Mouse (Mus musculus): ENCODE measurements around the gene Tymp. TPM values are rescaled to one million over a fixed set of nuclear protein-coding genes. Genes with fewer than 3 reads are reported as not detected.

The Tymp gene
- 1.3 TPM in 2 replicates for polyA plus RNA-seq (2015; fragmentation: Nextera tagmentation; extraction: Ambion mirVana)

DNA sequence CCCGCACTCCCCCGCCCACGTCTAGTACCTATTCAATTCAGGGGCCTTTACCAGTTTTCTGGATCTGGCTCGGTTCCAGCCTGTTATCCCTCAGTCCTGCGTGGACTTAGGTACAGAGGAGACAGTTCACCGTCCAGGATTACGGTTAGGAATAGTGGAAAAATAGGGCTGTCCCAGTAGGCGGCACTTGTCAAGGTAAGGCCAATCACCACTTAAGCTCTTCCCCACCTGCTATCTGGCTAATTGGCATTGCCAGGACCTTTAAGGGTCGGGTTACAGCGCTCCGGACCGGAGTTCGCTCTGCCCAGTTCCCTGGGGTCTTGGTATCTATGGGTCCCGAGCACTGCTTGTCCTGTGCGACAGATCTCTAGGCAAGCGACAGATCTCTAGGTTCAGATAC lies at the start of gene Tymp:
Tymp (minus strand) TSS at position 83 of the 400 bp plus-strand sequence.
- H3K4me1 ChIP-seq: peaks cover 42% of the 10 kb centered on the region
- peaks cover 65% of the 10 kb centered on the region for H3K27me3 ChIP-seq
- H3K9me3 ChIP-seq: no peaks in the 10 kb centered on the region
- peak within 1 kb of the TSS; percentile 76 for H3K4me2 ChIP-seq (replicated peaks)
- no peak within 1 kb of the TSS for H3K27ac ChIP-seq
- WGBS: 12% methylated on average over 16 of the region's 16 CpGs
- ATAC-seq (ENCODE audit: low FRiP score, low read depth): no peak
- peaks cover 8% of the 10 kb centered on the region for H3K36me3 ChIP-seq
- peak within 1 kb of the TSS; percentile 19; the same call in 1 of the 2 replicates for H3K9ac ChIP-seq
- H3K4me3 ChIP-seq: no peak within 1 kb of the TSS; the same call in 1 of the 2 replicates

GRCm38 (mm10) chr15:89425711-89426121 lies 48.9 kb upstream of the Tymp start, which contains the start of gene Cpt1b:
Cpt1b (minus strand) TSS chr15:89425863.
- H3K9ac ChIP-seq: peak within 1 kb of the TSS; percentile 31; the same call in 1 of the 2 replicates
- WGBS: 27% methylated on average over 6 of the region's 6 CpGs
- H3K4me2 ChIP-seq (replicated peaks): peak within 1 kb of the TSS; percentile 28; the same call in 1 of the 2 replicates
- no peak within 1 kb of the TSS for H3K27ac ChIP-seq
- H3K27me3 ChIP-seq: no peaks in the 10 kb centered on the region
- H3K4me3 ChIP-seq: no peak within 1 kb of the TSS
- H3K36me3 ChIP-seq: peaks cover 26% of the 10 kb centered on the region
- no peak for ATAC-seq (ENCODE audit: low FRiP score, low read depth)
- H3K4me1 ChIP-seq: peaks cover 22% of the 10 kb centered on the region
- H3K9me3 ChIP-seq: no peaks in the 10 kb centered on the region

DNA sequence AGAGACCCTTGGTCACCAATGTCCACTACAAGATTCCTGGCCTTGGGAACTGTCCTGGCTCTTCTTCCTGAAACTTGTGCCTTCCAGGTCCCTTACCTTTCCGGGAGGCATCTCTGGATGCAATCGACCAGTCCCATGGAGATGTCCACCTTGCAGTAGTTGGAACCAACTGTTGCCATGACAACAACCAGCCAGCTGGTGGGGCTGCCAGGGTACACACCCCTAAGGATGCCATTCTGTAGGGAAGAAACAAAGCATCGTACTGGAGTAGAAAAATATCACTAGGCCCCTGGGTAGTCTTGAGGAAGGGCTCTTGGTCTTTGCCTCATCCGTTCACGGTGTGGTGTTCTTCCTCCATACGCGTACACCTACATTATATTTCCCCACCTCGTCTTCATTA lies 47.8 kb upstream of the Tymp start:
- no peaks in the 10 kb centered on the region for H3K9me3 ChIP-seq
- 83% methylated on average over 8 of the region's 8 CpGs for WGBS
- H3K27ac ChIP-seq: no peak overlapping the region
- peaks cover 17% of the 10 kb centered on the region for H3K4me1 ChIP-seq
- no peak overlapping the region for H3K9ac ChIP-seq
- no peak overlapping the region for H3K4me2 ChIP-seq (replicated peaks)
- H3K4me3 ChIP-seq: no peak overlapping the region
- peaks cover 35% of the 10 kb centered on the region for H3K36me3 ChIP-seq
- ATAC-seq (ENCODE audit: low FRiP score, low read depth): no peak
- no peaks in the 10 kb centered on the region for H3K27me3 ChIP-seq

DNA sequence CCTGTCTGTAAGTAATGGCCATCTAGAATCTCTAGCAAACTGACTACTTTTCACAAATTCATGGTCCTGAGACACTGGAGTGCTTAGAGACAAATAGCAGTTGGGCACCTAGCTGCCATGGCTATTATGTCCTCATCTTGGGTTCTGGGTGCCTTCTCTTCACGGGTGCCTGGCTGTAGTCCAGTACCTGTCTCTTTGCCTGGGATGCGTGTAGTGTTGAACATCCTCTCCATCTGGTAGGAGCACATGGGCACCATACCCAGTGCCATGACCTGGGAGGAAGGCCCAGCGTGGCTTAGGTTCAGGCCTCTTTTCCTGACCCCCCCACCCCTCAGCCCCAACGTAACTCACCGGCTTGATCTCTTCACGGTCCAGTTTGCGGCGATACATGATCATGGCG lies 45.1 kb upstream of the Tymp start:
- H3K9ac ChIP-seq: no peak overlapping the region
- H3K4me3 ChIP-seq: no peak overlapping the region
- H3K27ac ChIP-seq: no peak overlapping the region
- no peaks in the 10 kb centered on the region for H3K27me3 ChIP-seq
- peaks cover 7% of the 10 kb centered on the region for H3K4me1 ChIP-seq
- H3K9me3 ChIP-seq: no peaks in the 10 kb centered on the region
- H3K36me3 ChIP-seq: peaks cover 32% of the 10 kb centered on the region
- WGBS: 94% methylated on average over 9 of the region's 9 CpGs
- H3K4me2 ChIP-seq (replicated peaks): no peak overlapping the region
- ATAC-seq (ENCODE audit: low FRiP score, low read depth): no peak

GRCm38 (mm10) chr15:89415282-89415681 lies 38.4 kb upstream of the Tymp start:
- no peaks in the 10 kb centered on the region for H3K27me3 ChIP-seq
- 89% methylated on average over 8 of the region's 8 CpGs for WGBS
- no peak overlapping the region for H3K27ac ChIP-seq
- no peaks in the 10 kb centered on the region for H3K4me1 ChIP-seq
- no peak overlapping the region for H3K4me2 ChIP-seq (replicated peaks)
- H3K4me3 ChIP-seq: no peak overlapping the region
- no peaks in the 10 kb centered on the region for H3K9me3 ChIP-seq
- H3K36me3 ChIP-seq: peaks cover 18% of the 10 kb centered on the region
- no peak overlapping the region for H3K9ac ChIP-seq
- no peak for ATAC-seq (ENCODE audit: low FRiP score, low read depth)

- H3K27me3 ChIP-seq: no peaks in the 10 kb centered on the region
- peaks cover 15% of the 10 kb centered on the region; the same call in 1 of the 2 replicates for H3K9me3 ChIP-seq
- H3K4me1 ChIP-seq: no peaks in the 10 kb centered on the region
- no peak within 1 kb of the TSS for H3K4me3 ChIP-seq
- H3K27ac ChIP-seq: no peak within 1 kb of the TSS
- WGBS: 82% methylated on average over 20 of the region's 24 CpGs
- H3K9ac ChIP-seq: no peak within 1 kb of the TSS
- no peak within 1 kb of the TSS for H3K4me2 ChIP-seq (replicated peaks)
- ATAC-seq (ENCODE audit: low FRiP score, low read depth): no peak
- H3K36me3 ChIP-seq: no peaks in the 10 kb centered on the region
Measured at GRCm38 (mm10) chr15:89410118-89410517, 33.3 kb upstream of the Tymp start, which contains the start of gene Syce3. Syce3 (minus strand) TSS chr15:89410503.

DNA sequence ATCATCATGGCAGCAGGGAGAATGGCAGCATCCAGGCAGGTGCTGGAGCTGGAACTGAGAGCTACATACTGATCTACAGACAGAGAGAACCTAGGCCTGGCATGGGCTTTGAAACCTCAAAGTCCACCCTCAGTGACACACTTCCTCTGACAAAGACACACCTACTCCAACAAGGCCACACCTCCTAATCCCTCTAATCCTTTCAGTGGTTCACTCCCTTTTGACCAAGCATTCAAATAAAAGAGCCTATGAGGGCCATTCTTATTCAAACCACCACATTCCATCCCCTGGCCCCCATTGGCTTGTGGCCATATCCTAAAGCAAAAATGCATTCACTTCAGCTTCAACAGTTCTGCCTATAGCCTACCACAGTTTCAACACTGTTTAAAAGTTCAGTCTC lies 29.9 kb upstream of the Tymp start:
- Histone ChIP-seq H3K36me3 (no peaks in the 10 kb centered on the region), H3K9ac (no peak overlapping the region), H3K27ac (no peak overlapping the region), H3K4me3 (no peak overlapping the region), H3K4me1 (no peaks in the 10 kb centered on the region), H3K4me2 (replicated peaks) (no peak overlapping the region), H3K27me3 (no peaks in the 10 kb centered on the region), H3K9me3 (peaks cover 15% of the 10 kb centered on the region; the same call in 1 of the 2 replicates)
- no peak for ATAC-seq (ENCODE audit: low FRiP score, low read depth)

DNA sequence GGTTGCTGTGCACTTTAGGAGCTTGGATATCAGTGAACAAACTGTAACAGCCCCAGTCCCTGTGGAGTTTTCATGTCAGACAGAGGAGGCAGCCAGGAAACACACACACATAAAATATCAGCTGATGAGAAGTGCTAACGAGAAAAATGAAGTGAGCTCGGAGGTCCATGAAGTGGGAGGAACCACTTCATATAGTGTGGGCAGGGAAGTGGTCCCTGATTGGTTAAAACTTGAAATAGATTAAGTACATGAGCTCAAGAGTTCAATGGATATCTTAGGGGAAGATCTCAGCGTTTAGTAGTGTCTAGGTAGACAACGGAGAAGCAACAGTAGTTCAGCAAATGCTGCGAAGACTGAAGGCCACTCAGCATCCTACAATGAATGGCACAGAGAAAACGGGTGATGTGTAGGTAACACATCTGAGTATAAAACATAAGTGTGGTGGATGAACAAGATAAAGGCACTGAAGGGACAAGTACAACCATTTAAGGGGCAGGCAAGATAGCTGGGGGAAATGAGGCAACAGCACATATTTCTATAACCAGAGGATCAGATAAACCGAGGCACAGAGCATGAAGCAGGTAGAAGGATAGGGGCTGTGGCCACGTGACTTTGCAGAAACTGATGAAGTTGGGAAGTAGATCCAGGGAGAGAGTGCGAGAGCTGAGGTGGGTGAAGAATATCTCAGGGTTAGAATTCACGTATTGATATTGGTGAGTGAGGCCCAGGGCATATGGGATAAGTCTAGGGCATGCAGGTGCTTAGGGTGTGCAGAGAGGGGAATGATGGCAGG lies 28.2 kb upstream of the Tymp start:
- WGBS: 78% methylated on average over 10 of the region's 10 CpGs
- no peak for ATAC-seq (ENCODE audit: low FRiP score, low read depth)
- H3K36me3 ChIP-seq: no peaks in the 10 kb centered on the region

GRCm38 (mm10) chr15:89402471-89402870 lies 25.6 kb upstream of the Tymp start:
- 73% methylated on average over 1 of the region's 1 CpGs for WGBS
- no peak for ATAC-seq (ENCODE audit: low FRiP score, low read depth)
- Histone ChIP-seq H3K27me3 (no peaks in the 10 kb centered on the region), H3K36me3 (no peaks in the 10 kb centered on the region), H3K4me3 (no peak overlapping the region), H3K27ac (no peak overlapping the region), H3K4me1 (no peaks in the 10 kb centered on the region), H3K9me3 (peaks cover 9% of the 10 kb centered on the region; the same call in 1 of the 2 replicates), H3K4me2 (replicated peaks) (no peak overlapping the region), H3K9ac (no peak overlapping the region)

More for the DNA sequence above, 28.2 kb upstream of the Tymp start:
- H3K9me3 ChIP-seq: peaks cover 15% of the 10 kb centered on the region; the same call in 1 of the 2 replicates
- no peak overlapping the region for H3K27ac ChIP-seq
- no peak overlapping the region for H3K4me2 ChIP-seq (replicated peaks)
- H3K4me1 ChIP-seq: no peaks in the 10 kb centered on the region
- no peak overlapping the region for H3K9ac ChIP-seq
- no peaks in the 10 kb centered on the region for H3K27me3 ChIP-seq
- no peak overlapping the region for H3K4me3 ChIP-seq

- no peaks in the 10 kb centered on the region for H3K4me1 ChIP-seq
- no peak overlapping the region for H3K9ac ChIP-seq
- no peak overlapping the region for H3K4me2 ChIP-seq (replicated peaks)
- ATAC-seq (ENCODE audit: low FRiP score, low read depth): no peak
- no peak overlapping the region for H3K27ac ChIP-seq
- H3K27me3 ChIP-seq: no peaks in the 10 kb centered on the region
- H3K4me3 ChIP-seq: no peak overlapping the region
- 62% methylated on average over 1 of the region's 1 CpGs for WGBS
- H3K9me3 ChIP-seq: no peaks in the 10 kb centered on the region
- H3K36me3 ChIP-seq: no peaks in the 10 kb centered on the region
Measured at GRCm38 (mm10) chr15:89399716-89400115, 22.9 kb upstream of the Tymp start.

- Histone ChIP-seq H3K4me3 (no peak overlapping the region), H3K4me1 (no peaks in the 10 kb centered on the region), H3K9me3 (no peaks in the 10 kb centered on the region), H3K9ac (no peak overlapping the region), H3K27ac (no peak overlapping the region), H3K27me3 (no peaks in the 10 kb centered on the region), H3K36me3 (no peaks in the 10 kb centered on the region), H3K4me2 (replicated peaks) (no peak overlapping the region)
- ATAC-seq (ENCODE audit: low FRiP score, low read depth): no peak
- 72% methylated on average over 2 of the region's 2 CpGs for WGBS
Measured at GRCm38 (mm10) chr15:89398146-89398545, 21.3 kb upstream of the Tymp start.

DNA sequence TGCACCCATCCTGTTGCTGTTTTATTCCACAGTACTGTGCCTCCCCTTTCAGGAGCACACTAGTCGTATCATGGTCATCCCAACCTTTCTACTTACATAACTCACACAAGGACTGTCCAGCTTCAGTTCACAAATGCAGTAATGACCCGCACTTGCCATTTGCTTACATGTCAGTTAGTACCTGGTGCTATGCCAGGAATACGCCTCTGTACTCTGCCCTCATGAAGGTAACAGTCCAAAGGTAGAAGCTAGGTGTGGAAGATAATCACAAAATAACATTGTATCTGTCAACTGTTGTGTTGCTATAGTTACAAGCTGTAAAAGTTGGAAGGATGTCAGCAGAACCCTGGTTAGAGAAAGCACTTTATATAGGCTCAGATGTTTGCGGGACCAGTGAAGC lies 20.0 kb upstream of the Tymp start:
- Histone ChIP-seq H3K4me3 (no peak overlapping the region), H3K4me1 (no peaks in the 10 kb centered on the region), H3K27me3 (no peaks in the 10 kb centered on the region), H3K27ac (no peak overlapping the region), H3K9ac (no peak overlapping the region), H3K36me3 (no peaks in the 10 kb centered on the region), H3K9me3 (no peaks in the 10 kb centered on the region), H3K4me2 (replicated peaks) (no peak overlapping the region)
- 90% methylated on average over 4 of the region's 4 CpGs for WGBS
- no peak for ATAC-seq (ENCODE audit: low FRiP score, low read depth)
